Mouse (Mus musculus): ENCODE data around the gene St6galnac5.

The St6galnac5 gene

DNA sequence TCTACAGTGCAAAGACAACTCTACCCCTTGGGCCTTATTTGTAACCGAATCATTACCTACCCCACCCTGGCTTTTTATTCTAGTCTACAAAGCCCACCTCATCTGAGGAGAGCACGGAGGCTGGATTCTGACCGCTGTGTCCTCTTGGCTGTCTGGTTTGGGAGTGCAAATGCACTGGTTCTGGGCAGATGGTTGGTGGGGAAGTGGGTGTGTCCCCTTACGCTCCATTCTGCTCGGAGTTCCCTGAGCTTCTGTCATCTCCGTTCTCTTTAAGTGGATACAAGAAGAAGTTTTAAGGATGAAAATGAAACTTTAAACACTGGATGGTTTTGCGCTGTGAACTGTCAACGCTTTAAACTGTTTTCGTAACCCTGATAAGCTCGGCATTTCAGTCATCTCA, 68.9 kb downstream of the St6galnac5 start:
- DNase-seq (ENCODE audit: low spot score in 2 of 2): no peak

GRCm38 (mm10) chr3:152912216-152913101, 69.6 kb downstream of the St6galnac5 start:
- DNase-seq (ENCODE audit: low spot score in 2 of 2): no peak

GRCm38 (mm10) chr3:152911578-152911977, 70.5 kb downstream of the St6galnac5 start:
- no peak for DNase-seq (ENCODE audit: low spot score in 2 of 2)

- DNase-seq (ENCODE audit: low spot score in 2 of 2): no peak
Measured at GRCm38 (mm10) chr3:152907683-152908082, 74.4 kb downstream of the St6galnac5 start.

DNA sequence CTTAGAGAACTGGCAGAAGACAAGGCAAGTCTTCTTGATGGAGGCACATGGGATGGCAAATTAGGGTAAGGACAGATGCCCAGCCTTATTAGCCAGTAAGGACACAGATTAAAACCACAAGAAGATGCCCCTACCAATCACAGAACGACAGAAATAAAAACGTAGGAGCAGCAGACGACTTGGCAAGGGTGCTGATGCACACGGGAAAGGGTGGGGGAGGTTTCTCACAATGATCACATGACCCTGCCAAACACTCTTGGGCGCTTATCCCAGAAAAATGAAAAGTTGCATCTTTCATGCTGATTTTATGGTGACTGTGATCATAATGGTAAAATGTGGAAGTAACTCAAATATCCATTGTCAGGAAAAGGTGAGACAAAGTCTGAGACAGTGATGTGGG, 75.0 kb downstream of the St6galnac5 start:
- no peak for DNase-seq (ENCODE audit: low spot score in 2 of 2)

DNA sequence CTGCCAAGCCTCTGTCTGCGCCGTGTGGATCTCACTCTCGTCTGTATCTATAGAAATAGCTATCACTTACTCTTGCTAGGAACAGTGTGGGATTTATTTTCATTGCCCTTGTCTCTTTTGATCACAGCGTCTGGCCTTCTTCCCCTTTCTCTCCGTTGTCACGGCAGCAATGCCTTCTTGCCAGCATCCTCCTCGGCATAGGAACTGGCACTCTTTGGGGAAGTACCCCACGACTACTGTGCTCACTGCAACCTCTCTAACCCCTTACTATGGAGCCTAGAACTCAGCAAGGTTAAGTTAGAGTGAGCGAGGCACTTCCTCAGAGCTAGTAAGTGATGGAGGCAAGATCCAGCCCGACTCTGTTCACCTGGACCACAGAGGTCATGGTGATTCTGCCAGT, 76.2 kb downstream of the St6galnac5 start:
- no peak for DNase-seq (ENCODE audit: low spot score in 2 of 2)

DNA sequence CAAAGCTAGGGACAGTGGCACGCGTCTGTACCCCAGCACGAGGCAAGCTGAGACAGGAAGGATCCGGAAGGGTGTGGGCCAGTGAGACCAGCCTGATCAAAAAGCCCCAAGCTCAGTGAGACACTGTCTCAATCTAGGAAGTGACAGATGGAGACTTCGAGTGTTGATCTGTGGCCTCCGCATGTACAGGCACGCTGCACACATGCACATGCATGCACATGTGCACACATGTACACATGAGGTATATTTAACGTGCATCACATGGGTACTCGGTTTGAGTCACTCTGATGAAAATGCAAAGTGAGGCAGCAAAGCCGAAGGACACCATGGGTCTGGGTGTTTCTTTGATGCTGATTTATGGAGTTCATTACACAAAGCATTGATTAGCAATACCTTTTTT, 77.0 kb downstream of the St6galnac5 start:
- DNase-seq (ENCODE audit: low spot score in 2 of 2): no peak

DNA sequence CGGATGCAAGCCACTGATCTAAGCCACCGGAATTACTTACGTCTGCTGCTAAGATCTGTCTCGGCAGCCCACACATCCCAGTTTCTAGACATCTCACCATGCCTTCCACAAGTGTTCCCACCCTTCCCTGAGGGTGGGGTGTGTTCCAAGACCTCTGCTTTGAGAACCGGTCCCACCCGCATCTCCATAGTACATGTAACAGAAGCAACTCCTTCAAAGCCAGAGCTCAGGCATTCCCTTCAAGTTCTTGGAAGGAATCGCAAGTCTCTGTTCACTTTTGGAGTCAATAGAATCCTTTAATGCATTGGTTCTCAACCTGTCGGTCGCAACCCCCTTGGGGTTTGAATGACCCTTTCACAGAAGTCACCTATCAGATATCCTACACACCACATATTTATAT, 83.1 kb downstream of the St6galnac5 start:
- DNase-seq (ENCODE audit: low spot score in 2 of 2): no peak

- no peak for DNase-seq (ENCODE audit: low spot score in 2 of 2)
Measured at GRCm38 (mm10) chr3:152897196-152897595, 84.8 kb downstream of the St6galnac5 start.

- no peak for DNase-seq (ENCODE audit: low spot score in 2 of 2)
Measured at GRCm38 (mm10) chr3:152896111-152896510, 85.9 kb downstream of the St6galnac5 start.

DNA sequence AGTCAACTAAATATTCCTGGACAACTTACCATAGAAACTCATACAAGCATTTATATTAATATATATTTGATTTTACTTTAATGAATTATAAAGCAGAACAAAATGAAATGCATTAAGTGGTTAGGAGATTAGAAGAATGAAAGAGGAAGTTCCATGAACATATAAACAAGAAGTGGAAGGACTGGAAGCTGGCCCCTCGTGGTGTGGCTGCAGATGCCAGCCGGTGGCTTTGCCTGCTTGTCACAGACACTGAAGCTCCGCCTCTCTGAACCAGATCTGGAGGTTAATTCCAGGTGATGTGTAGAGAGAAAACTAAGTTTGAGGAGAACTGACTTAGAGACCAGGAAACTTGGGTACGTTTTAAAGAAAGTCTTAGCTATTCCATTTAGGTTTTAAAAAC, 87.1 kb downstream of the St6galnac5 start:
- no peak for DNase-seq (ENCODE audit: low spot score in 2 of 2)

DNA sequence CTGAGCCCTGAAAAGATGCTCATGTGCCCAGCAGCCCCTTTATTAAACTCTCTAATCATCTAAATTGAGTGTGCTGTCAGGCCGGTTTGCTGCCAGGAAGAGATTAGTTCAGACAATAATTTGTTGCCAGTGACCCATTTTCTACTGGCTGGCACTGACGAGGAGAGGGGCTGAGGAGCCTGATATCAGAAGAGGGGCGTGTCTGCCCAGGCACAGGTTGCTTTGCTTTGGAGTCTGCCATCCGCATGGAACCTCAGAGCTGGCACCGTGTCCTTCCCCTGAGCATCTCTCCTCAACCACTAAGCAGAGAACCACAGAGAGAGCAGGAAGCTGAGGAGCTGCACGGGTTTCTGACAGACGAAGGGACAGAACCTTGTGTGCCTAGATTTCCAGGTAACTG, 93.9 kb downstream of the St6galnac5 start:
- DNase-seq (ENCODE audit: low spot score in 2 of 2): no peak

DNA sequence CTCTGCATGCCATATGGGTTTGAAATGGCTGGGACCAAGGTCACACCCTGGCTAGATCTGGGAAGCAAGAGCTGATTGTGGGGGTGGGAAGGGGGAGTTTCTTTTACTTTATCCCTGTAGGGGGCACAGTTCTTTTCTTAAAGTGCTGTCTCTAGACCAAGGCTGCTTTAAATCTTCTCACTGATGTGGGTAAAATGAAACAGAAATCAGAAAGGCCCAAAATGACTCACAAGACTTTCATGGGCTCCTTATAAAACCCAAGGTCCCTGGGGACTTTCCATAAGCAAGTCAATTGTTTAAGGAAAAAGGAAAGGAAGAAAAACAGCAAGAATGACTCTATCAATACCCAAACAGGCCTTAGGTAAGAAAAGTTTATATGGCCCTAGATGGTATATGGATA, 95.3 kb downstream of the St6galnac5 start:
- DNase-seq (ENCODE audit: low spot score in 2 of 2): no peak

GRCm38 (mm10) chr3:152883556-152883955, 98.5 kb downstream of the St6galnac5 start:
- DNase-seq (ENCODE audit: low spot score in 2 of 2): no peak

GRCm38 (mm10) chr3:152881706-152882105, 100.3 kb downstream of the St6galnac5 start:
- DNase-seq (ENCODE audit: low spot score in 2 of 2): no peak

- DNase-seq (ENCODE audit: low spot score in 2 of 2): no peak
Measured at GRCm38 (mm10) chr3:152880121-152880835, 101.8 kb downstream of the St6galnac5 start.

- DNase-seq (ENCODE audit: low spot score in 2 of 2): no peak
Measured at GRCm38 (mm10) chr3:152875723-152876290, 106.2 kb downstream of the St6galnac5 start.

DNA sequence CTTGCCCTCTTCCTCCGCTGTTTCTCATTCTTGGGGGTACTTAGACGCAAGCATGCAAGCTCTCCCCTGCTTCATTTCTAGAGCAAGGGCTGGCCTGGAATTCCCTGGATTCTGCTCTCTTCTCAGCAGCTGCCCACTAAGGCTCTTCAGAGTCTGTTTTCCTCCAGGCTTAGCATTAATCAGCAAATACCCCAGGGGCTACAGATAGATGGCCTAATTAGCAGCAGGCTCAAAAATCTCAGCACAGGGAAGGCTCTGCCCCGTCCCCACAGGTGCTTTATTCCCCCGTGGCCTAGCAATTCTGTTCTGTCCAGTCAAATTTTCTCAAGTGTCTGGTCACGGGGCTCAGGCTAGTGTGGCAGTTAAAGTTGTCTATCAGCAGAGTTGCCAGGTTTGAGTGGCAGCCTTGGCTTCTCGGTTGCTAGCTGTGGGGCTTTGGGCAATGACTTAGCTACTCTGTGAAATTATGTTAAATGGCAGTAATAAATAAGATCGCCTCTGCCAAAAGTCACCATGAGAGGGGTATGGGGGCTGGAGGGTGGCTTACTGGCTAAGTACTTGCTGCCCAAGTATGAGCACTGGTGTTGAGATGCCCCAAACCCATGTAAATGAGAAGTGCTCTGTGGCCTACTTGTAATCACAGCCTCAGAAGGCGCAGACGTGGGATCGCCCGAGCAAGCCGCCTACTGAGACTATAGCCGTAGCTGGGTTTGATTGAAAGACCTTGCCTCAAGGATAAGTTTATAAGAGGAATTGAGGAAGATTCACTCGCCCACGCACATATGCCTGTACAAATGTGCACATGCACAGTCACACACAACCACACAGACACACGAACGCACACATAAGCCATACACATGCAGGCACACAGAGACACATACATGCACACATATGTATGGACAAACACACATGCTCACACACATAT, 107.4 kb downstream of the St6galnac5 start:
- DNase-seq (ENCODE audit: low spot score in 2 of 2): no peak

DNA sequence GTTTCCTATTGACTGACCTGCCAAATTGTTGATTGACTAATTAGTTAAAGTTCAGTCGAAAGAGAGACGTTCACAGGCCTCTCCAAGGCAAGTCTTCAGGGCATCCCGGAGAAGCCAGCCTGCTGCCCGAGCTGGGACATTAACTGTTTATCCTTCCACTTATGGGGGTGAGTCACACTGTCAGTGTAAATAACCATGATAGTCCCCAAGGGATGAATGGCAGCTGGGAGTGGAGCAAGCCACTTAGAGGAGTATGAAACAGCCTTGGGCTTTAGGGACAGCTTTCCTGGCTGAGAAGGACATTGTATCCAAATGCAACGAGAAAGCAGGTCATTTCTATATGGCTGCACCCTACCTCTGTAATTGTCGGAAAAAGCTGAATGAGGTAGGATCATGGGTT, 109.5 kb downstream of the St6galnac5 start:
- DNase-seq (ENCODE audit: low spot score in 2 of 2): no peak

DNA sequence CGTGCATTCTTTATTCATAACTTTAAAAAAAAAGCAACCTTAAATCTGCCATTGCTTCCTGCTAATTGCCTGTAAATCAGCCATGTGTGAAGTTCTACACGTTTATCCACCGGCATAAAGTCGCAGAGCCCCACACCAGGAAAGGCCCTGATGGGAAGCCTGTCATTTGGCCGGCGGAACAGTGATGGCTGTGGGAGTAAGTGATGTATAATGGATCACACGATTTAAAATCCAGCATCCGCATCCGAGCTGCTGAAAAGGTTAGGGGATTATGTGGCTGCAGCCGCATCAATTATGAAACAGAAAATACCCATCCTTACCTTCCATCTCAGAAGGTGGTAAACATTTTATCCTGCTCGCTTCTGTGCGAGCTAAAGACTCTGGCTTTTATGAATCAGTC, 110.0 kb downstream of the St6galnac5 start:
- no peak for DNase-seq (ENCODE audit: low spot score in 2 of 2)

GRCm38 (mm10) chr3:152867654-152868525, 114.2 kb downstream of the St6galnac5 start:
- no peak for DNase-seq (ENCODE audit: low spot score in 2 of 2)
